Mouse (Mus musculus): Measurements from ENCODE around the gene Tpst1.

The Tpst1 gene

GRCm38 (mm10) chr5:130076396-130076795 lies 3.3 kb downstream of the Tpst1 start:
- TF ChIP-seq GATA4 (IDR thresholded peaks at IDR 0.05; ENCODE audit: insufficient replicate concordance, low read length), result no peak

- no peak for TF ChIP-seq GATA4 (IDR thresholded peaks at IDR 0.05; ENCODE audit: insufficient replicate concordance, low read length)
These were observed 5.1 kb downstream of the Tpst1 start for GRCm38 (mm10) chr5:130078096-130078833.

GRCm38 (mm10) chr5:130078834-130079156 lies 5.7 kb downstream of the Tpst1 start:
- TF ChIP-seq GATA4 (IDR thresholded peaks at IDR 0.05; ENCODE audit: insufficient replicate concordance, low read length), result no peak

GRCm38 (mm10) chr5:130079202-130080050 lies 6.3 kb downstream of the Tpst1 start:
- TF ChIP-seq GATA4 (IDR thresholded peaks at IDR 0.05; ENCODE audit: insufficient replicate concordance, low read length), result no peak

GRCm38 (mm10) chr5:130080051-130080681 lies 7.0 kb downstream of the Tpst1 start:
- no peak for TF ChIP-seq GATA4 (IDR thresholded peaks at IDR 0.05; ENCODE audit: insufficient replicate concordance, low read length)

- TF ChIP-seq GATA4 (IDR thresholded peaks at IDR 0.05; ENCODE audit: insufficient replicate concordance, low read length), result no peak
These were observed 8.2 kb downstream of the Tpst1 start for GRCm38 (mm10) chr5:130081181-130081881.

GRCm38 (mm10) chr5:130082431-130082830 lies 9.3 kb downstream of the Tpst1 start:
- TF ChIP-seq GATA4 (IDR thresholded peaks at IDR 0.05; ENCODE audit: insufficient replicate concordance, low read length), result no peak

- no peak for TF ChIP-seq GATA4 (IDR thresholded peaks at IDR 0.05; ENCODE audit: insufficient replicate concordance, low read length)
These were observed 11.1 kb downstream of the Tpst1 start for GRCm38 (mm10) chr5:130084271-130084670.

GRCm38 (mm10) chr5:130088008-130088407 lies 14.9 kb downstream of the Tpst1 start:
- TF ChIP-seq GATA4 (IDR thresholded peaks at IDR 0.05; ENCODE audit: insufficient replicate concordance, low read length), result no peak

- no peak for TF ChIP-seq GATA4 (IDR thresholded peaks at IDR 0.05; ENCODE audit: insufficient replicate concordance, low read length)
These were observed 15.5 kb downstream of the Tpst1 start for GRCm38 (mm10) chr5:130088612-130089011.

- TF ChIP-seq GATA4 (IDR thresholded peaks at IDR 0.05; ENCODE audit: insufficient replicate concordance, low read length), result no peak
These were observed 16.1 kb downstream of the Tpst1 start for GRCm38 (mm10) chr5:130089177-130089576.

- no peak for TF ChIP-seq GATA4 (IDR thresholded peaks at IDR 0.05; ENCODE audit: insufficient replicate concordance, low read length)
These were observed 16.7 kb downstream of the Tpst1 start for GRCm38 (mm10) chr5:130089626-130090393.

- TF ChIP-seq GATA4 (IDR thresholded peaks at IDR 0.05; ENCODE audit: insufficient replicate concordance, low read length), result no peak
These were observed 23.6 kb downstream of the Tpst1 start for GRCm38 (mm10) chr5:130096754-130097153.

GRCm38 (mm10) chr5:130097837-130098236 lies 24.7 kb downstream of the Tpst1 start:
- TF ChIP-seq GATA4 (IDR thresholded peaks at IDR 0.05; ENCODE audit: insufficient replicate concordance, low read length), result no peak
